Mouse (Mus musculus): Measurements from ENCODE around the gene Cdkl5.

Cdkl5 gene

GRCm38 (mm10) chrX:160735650-160736049 is 258.9 kb downstream of the Cdkl5 start, which contains the start of gene Ppef1:
Ppef1 (minus strand) TSS chrX:160735765.
- no peak for DNase-seq (ENCODE audit: low spot score)

Measured in urinary bladder, postnatal 14 days (tissue).